Mouse (Mus musculus) midbrain, postnatal 0 days (tissue): ENCODE measurements at regions not wholly inside any gene's neighbourhood (a gene's known extent, or its start where the extent isn't known, plus 50 kb on each side); places are given as distances from the start of the nearest gene placed in this dataset.

Source experiments
- ATAC-seq: fragments of 200-750 bp; cut with Nextera tagmentation; 2 replicates; pipeline ENCODE4 v1.8.0; 2017; ENCODE audit warnings: moderate number of reproducible peaks, mild to moderate bottlenecking, moderate TSS enrichment, moderate library complexity; ENCODE audit not compliant: low FRiP score
- DNase-seq: peaks from one replicate; pipeline ENCODE4 v3.0.0-alpha.2; 2015; ENCODE audit warnings: low spot score
- H3K27ac ChIP-seq: fragments of 300-500 bp; sonication (generic); 2 replicates; pipeline ENCODE4 v1.5.1; 2014; ENCODE audit warnings: low read depth, mild to moderate bottlenecking, low read length, mixed read lengths
- H3K27me3 ChIP-seq: fragments of 300-500 bp; sonication (generic); 2 replicates; pipeline ENCODE4 v1.6.1; 2014; ENCODE audit warnings: low read length, control low read depth, mixed read lengths; ENCODE audit not compliant: insufficient read depth
- H3K36me3 ChIP-seq: fragments of 300-500 bp; sonication (generic); 2 replicates; pipeline ENCODE4 v1.6.1; 2014; ENCODE audit warnings: low read length, control low read depth, mixed read lengths; ENCODE audit not compliant: insufficient read depth
- H3K4me1 ChIP-seq: fragments of 300-500 bp; sonication (generic); 2 replicates; pipeline ENCODE4 v1.6.1; 2014; ENCODE audit warnings: mild to moderate bottlenecking, control low read depth, antibody characterized with exemption, low read length, mixed read lengths; ENCODE audit not compliant: insufficient read depth
- H3K4me2 ChIP-seq: fragments of 300-500 bp; sonication (generic); 2 replicates; pipeline ENCODE4 v1.6.1; 2014; ENCODE audit warnings: low read depth, mild to moderate bottlenecking, low read length, mixed read lengths; ENCODE audit not compliant: poor library complexity, severe bottlenecking
- H3K4me3 ChIP-seq: fragments of 300-500 bp; sonication (generic); 2 replicates; pipeline ENCODE4 v1.5.1; 2014; ENCODE audit warnings: low read depth, mild to moderate bottlenecking, low read length, moderate library complexity
- H3K9ac ChIP-seq: fragments of 300-500 bp; sonication (generic); replicated peaks from 2 replicates; pipeline ENCODE4 v1.6.1; 2014; ENCODE audit warnings: mild to moderate bottlenecking, low read length, moderate library complexity, mixed read lengths; ENCODE audit not compliant: poor library complexity, severe bottlenecking
- H3K9me3 ChIP-seq: fragments of 300-500 bp; sonication (generic); 2 replicates; pipeline ENCODE4 v1.6.1; 2016; ENCODE audit warnings: low read length, control low read depth
- CTCF ChIP-seq: IDR thresholded peaks from 2 replicates; pipeline ENCODE4 v1.5.1; 2016; ENCODE audit warnings: antibody characterized with exemption, mild to moderate bottlenecking
- WGBS: fragments of 180-500 bp; shearing (Covaris S2); extraction: QIAGEN DNeasy Blood & Tissue Kit; methylation state at CpG from one replicate; pipeline ENCODE4 v1.1.7; 2014; 5-methylcytosine and 5-hydroxymethylcytosine counted together

GRCm38 (mm10) chr5:90107036-90107435 lies 116.8 kb downstream of the Cox18 start:
- no peak overlapping the region for H3K27ac ChIP-seq
- H3K4me1 ChIP-seq: no peaks in the 10 kb centered on the region
- 94% methylated on average over 1 of the region's 1 CpGs for WGBS
- H3K9ac ChIP-seq: no peak overlapping the region
- H3K4me3 ChIP-seq: no peak overlapping the region
- H3K9me3 ChIP-seq: no peaks in the 10 kb centered on the region
- no peaks in the 10 kb centered on the region for H3K36me3 ChIP-seq
- no peak for TF ChIP-seq CTCF
- H3K27me3 ChIP-seq: no peaks in the 10 kb centered on the region
- ATAC-seq: no peak
- DNase-seq: no peak
- H3K4me2 ChIP-seq: no peak overlapping the region

- H3K27ac ChIP-seq: no peak overlapping the region
- no peak overlapping the region for H3K4me2 ChIP-seq
- no peaks in the 10 kb centered on the region for H3K4me1 ChIP-seq
- H3K9me3 ChIP-seq: no peaks in the 10 kb centered on the region
- no peak overlapping the region for H3K9ac ChIP-seq
- H3K36me3 ChIP-seq: no peaks in the 10 kb centered on the region
- no peak for ATAC-seq
- DNase-seq: peak; percentile 26
- no peak overlapping the region for H3K4me3 ChIP-seq
- TF ChIP-seq CTCF: no peak
- WGBS: 64% methylated on average over 7 of the region's 7 CpGs
- H3K27me3 ChIP-seq: no peaks in the 10 kb centered on the region
Observed at GRCm38 (mm10) chr5:90104672-90105071, 119.1 kb downstream of the Cox18 start.

- no peak for TF ChIP-seq CTCF
- ATAC-seq (no peak), DNase-seq (no peak)
- Histone ChIP-seq H3K4me2 (no peak overlapping the region), H3K4me1 (no peaks in the 10 kb centered on the region), H3K9me3 (no peaks in the 10 kb centered on the region), H3K27me3 (no peaks in the 10 kb centered on the region), H3K36me3 (no peaks in the 10 kb centered on the region), H3K9ac (no peak overlapping the region), H3K4me3 (no peak overlapping the region), H3K27ac (no peak overlapping the region)
- WGBS: 77% methylated on average over 7 of the region's 7 CpGs
Observed at GRCm38 (mm10) chr5:90088541-90088940, 135.3 kb downstream of the Cox18 start.

DNA sequence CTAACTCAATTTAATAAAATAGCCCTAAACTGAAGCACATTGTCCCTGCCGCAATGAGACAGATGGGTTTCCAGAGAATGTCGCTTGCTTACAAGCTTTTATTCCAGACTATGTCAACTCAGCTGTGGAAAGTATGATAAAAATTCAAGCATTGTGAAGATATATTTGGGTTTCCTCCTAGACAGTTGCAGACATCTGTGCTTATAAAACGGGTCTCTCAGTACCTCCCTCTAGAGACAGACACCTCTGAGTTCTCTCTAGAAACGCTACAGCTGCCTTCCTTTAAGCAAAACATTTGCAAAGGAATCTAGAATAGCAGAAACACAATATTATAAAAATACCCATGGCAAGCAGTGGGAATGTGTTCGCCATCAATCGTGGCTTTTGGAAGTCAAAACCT lies 137.3 kb downstream of the Cox18 start:
- Histone ChIP-seq H3K9me3 (no peaks in the 10 kb centered on the region), H3K4me1 (no peaks in the 10 kb centered on the region), H3K4me2 (no peak overlapping the region), H3K36me3 (no peaks in the 10 kb centered on the region), H3K9ac (no peak overlapping the region), H3K4me3 (no peak overlapping the region), H3K27me3 (no peaks in the 10 kb centered on the region), H3K27ac (no peak overlapping the region)
- no peak for DNase-seq
- ATAC-seq: no peak
- TF ChIP-seq CTCF: no peak
- WGBS: 87% methylated on average over 6 of the region's 6 CpGs

- ATAC-seq (no peak), DNase-seq (no peak)
- H3K27ac ChIP-seq: no peak overlapping the region
- H3K9ac ChIP-seq: no peak overlapping the region
- no peaks in the 10 kb centered on the region for H3K27me3 ChIP-seq
- no peak for TF ChIP-seq CTCF
- H3K36me3 ChIP-seq: no peaks in the 10 kb centered on the region
- no peak overlapping the region for H3K4me3 ChIP-seq
- no peaks in the 10 kb centered on the region for H3K4me1 ChIP-seq
- H3K4me2 ChIP-seq: no peak overlapping the region
- 93% methylated on average over 6 of the region's 6 CpGs for WGBS
- no peaks in the 10 kb centered on the region for H3K9me3 ChIP-seq
Observed at GRCm38 (mm10) chr5:90077025-90077536, 146.7 kb downstream of the Cox18 start.

DNA sequence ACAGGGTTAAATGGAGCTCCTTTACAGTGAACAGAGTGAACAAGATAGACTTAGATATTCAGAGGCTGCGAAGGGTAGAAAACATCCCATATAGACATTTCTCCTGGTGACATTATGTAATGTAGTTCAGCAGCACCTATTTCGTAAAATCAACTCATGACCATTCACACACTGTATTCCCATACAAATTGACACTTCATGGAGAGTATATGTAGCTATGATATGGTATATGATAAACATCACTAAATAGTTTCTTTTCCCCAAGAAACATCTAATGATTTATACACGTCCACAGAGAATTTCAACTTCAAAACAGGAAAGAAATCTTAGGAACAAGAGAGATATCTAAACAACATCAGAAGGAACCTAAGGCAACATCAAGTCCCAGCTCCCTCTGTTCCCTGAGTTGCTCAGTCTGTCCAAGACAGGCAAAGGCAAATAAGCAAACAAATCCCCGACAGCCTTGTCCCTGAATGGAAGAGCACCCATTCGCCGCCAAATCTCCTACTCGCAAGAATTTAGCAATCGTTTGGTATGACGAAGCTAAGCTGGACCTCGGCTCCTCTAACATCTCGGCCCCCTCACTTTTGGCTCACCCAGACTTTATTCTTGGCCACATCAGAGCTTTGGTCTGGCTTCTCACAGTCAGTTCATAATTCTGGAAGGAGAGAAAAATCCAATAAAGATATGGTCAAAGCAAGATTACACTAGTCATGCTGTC lies 148.0 kb downstream of the Cox18 start:
- H3K9me3 ChIP-seq: no peaks in the 10 kb centered on the region
- H3K36me3 ChIP-seq: no peaks in the 10 kb centered on the region
- WGBS: 91% methylated on average over 11 of the region's 11 CpGs
- no peak overlapping the region for H3K4me3 ChIP-seq
- DNase-seq: no peak
- H3K4me1 ChIP-seq: no peaks in the 10 kb centered on the region
- H3K27ac ChIP-seq: no peak overlapping the region
- TF ChIP-seq CTCF: no peak
- H3K9ac ChIP-seq: no peak overlapping the region
- ATAC-seq: no peak
- H3K4me2 ChIP-seq: no peak overlapping the region
- H3K27me3 ChIP-seq: no peaks in the 10 kb centered on the region
